Mouse (Mus musculus): ENCODE measurements around the gene Sptbn2.

DNA sequence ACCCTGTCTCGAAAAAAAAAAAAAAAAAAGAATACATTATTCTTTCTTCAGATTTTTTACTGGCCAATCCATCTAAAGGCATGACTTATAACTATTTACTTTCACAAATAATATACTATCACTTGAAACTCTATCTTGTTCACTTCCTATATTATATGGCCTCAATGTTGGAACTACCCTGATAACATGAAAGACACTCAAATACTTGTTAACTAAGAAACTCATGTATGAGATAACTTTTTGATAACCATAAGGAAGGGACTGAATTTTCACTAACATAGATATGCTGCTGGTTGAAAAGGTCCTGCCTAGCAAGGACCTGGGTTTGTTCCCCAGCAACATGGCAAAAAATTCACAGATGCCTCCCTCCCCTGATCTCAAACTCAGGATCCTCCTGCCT, 85.0 kb downstream of the Sptbn2 start:
- no peak for TF ChIP-seq CTCF (IDR thresholded peaks at IDR 0.05; ENCODE audit: extremely low read depth, insufficient read depth, low read length)
- TF ChIP-seq POLR2A (IDR thresholded peaks at IDR 0.05; ENCODE audit: extremely low read depth, insufficient read depth, low read length) = no peak

Measured in cortical plate, adult 2 months (tissue).